Mouse (Mus musculus): ENCODE results near the gene Zbtb22.
A peak's percentile ranks its signal among the peaks of the same experiment; 100 is the strongest.

Zbtb22 gene

GRCm38 (mm10) chr17:33920282-33921097, 4.8 kb downstream of the Zbtb22 start:
- DNase-seq (ENCODE audit: low spot score) = peak; percentile 85

DNA sequence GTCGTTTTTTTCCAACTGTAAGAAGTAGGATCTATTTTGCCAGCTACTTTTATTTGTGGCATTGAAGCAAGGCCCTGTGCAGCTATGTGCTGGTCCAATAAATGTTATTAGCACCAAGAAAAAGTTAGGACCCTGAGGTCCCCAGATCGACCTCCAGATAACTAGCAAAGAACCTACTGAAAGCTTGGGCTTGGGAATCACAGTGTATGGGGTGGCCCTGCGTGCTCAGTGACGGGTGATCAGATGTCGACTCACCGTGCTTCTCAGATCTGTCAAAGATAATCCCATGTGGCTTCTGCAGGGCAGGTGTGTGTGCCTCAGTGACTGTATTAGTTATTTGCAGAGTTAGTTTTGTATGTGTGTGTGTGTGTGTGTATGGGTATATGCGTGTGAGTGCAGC, 5.7 kb downstream of the Zbtb22 start:
- no peak for DNase-seq (ENCODE audit: low spot score)

DNA sequence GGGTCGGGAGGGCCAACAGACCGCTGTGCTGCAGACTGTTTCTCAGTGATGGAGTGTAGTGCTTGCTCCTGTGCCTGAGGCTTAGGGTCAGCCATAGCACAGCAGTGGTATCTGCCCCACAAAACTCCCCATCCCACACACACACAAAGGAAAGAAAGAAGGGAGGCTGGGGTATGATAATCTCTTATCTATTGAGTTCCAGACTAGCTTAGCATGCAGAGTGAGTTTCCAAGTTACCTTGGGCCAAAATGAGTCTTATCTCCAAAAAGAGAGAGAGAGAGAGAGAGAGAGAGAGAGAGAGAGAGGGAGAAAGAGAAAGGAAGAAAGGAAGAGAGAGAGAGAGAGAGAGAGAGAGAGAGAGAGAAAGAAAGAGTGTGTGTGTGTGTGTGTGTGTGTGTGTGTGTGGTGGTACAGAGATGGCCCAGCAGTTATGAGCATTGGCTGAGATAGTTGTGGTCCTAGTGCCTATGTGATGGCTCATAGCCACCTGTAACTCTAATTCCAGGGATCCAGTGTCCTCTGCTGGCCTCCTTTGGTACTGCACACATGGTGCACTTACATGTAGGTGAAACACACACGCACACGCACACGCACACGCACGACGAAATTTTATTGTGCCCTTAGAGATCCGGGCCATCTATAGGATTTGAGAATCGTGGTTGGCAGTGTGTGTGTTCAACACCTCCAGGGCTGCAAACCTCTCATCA, 9.0 kb downstream of the Zbtb22 start:
- no peak for DNase-seq (ENCODE audit: low spot score)

- no peak for DNase-seq (ENCODE audit: low spot score)
Measured at GRCm38 (mm10) chr17:33925406-33926116, 9.9 kb downstream of the Zbtb22 start.

DNA sequence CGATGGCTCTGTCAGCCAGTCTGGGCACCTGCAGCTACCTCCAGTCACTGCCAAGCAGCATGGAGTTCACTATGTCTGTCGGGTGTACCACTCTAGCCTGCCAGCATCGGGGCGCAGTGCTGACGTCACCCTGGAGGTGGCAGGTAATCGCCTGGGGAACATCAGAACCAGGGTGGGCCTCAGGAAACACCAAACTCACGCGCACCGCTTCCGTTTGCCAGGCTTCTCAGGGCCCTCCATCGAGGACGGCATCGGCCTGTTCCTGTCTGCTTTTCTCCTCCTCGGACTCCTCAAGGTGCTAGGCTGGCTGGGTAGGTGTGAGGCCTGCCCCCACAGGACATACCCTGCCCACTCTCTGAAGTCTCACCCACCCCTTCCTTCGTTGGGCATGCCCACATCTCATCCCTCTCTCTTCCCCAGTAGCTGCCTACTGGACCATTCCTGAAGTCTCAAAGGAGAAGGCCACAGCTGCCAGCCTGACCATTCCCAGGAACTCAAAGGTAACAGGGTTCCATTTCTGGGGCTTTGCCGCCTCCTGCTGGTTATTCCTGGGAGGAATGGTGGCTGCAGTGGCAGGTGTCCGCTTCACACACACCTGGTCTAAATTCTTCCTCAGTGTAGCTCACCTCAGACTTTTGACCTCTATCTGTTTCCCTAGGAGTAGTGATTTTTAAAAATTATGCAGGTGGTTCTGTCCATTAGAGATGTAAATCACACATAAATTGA, 10.7 kb downstream of the Zbtb22 start:
- DNase-seq (ENCODE audit: low spot score) = no peak

GRCm38 (mm10) chr17:33928251-33928947, 12.7 kb downstream of the Zbtb22 start:
- no peak for DNase-seq (ENCODE audit: low spot score)

DNA sequence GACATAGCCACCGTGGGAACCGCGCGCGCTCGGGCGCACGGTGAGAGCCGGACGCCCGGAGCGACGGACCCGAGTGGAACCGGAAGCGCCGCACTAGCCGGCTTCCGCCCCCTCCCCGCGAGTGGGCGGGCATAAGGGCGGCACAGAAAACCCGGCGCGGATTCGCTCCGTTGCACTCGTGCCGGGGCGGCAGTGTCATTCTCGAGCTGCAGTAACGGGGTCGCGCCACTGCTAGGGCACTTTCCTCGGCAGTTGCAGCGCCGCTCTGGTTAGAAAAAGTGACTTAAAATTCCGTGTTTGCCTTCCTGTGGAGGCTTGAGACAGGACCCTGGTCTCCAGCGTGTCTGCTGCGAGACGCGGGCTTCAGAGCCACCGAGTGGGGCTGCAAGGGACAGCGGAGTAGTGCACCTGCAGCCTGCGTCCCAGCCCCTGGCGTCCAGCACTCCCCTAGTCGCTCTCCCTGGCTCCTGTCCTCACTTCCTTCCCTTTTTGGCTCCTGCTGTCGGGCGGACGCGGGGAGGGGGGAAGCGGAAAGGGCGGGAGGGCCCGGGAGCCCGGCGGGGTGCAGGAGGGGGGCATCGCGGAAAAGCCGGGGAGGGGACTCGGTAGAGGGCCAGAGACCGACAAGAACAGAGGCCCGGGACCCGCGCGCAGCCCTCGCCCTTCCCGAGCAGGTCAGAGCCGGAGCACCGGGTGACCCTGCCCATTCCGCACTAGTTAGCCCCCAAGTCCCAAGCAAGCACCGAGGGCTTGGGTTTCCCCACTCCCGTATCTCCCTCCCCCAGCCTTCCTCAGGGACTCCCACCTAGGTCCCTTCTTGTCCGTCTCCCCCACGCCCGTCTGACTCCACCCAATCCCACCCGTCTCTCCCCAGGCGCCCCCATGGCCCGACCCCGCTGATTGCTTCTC, 13.9 kb downstream of the Zbtb22 start, which contains the start of gene Rgl2:
Gene Rgl2 (plus strand): TSS at position 173 of the 909 bp plus-strand sequence.
- peak; percentile 91 for DNase-seq (ENCODE audit: low spot score)

GRCm38 (mm10) chr17:33930280-33931158, 14.8 kb downstream of the Zbtb22 start:
- peak; percentile 76 for DNase-seq (ENCODE audit: low spot score)

DNA sequence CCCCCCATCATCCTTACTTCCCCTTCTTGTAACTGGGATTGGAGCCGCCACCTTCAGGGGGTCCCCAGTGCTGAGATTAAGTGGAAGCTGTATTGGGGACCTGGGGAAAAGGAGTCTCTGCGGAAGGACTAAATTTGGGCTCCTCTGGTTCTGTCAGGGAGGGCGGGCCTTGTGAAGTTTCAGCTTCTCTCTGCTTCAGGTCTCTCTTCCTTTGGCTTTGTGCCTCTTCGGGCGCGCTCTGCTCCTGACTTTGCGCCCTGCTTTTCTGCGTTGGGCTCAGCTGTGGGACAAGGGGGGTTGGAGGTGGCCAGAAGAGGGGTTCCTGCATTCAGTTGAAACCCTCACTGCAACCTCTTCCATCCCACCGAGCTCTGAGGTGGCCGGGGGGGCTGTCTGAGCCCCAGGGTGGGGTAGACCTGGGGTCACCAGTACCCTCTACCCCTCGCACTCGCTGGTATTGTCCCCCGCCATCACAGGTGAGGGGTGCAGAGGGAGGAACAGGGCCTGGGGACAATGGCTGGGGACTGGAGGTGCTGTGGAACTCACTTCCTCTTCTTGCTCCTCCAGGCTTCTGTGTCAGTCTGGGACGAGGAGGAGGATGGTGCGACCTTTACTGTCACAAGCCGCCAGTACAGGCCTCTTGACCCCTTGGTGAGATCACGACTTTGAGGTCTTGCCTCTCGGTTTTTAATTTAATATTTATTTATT, 15.6 kb downstream of the Zbtb22 start:
- no peak for DNase-seq (ENCODE audit: low spot score)

DNA sequence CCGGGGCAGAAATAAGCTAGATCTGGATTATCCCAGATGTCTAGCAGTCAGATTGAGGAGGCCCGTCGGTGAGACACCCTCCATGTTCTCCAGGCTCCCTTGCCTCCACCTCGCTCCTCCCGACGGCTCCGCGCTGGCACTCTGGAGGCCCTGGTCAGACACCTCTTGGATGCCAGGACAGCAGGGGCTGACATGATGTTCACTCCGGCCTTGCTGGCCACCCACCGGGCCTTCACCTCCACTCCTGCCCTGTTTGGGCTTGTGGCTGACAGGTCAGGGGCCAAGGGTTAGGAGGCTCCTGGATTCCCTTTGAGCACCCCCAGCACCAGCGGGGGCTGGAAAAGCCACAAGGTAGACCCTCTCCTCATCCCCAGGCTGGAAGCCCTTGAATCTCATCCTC, 16.2 kb downstream of the Zbtb22 start:
- no peak for DNase-seq (ENCODE audit: low spot score)

GRCm38 (mm10) chr17:33932448-33932847, 16.7 kb downstream of the Zbtb22 start:
- DNase-seq (ENCODE audit: low spot score) = no peak

- no peak for DNase-seq (ENCODE audit: low spot score)
Measured at GRCm38 (mm10) chr17:33932970-33933369, 17.3 kb downstream of the Zbtb22 start.

DNA sequence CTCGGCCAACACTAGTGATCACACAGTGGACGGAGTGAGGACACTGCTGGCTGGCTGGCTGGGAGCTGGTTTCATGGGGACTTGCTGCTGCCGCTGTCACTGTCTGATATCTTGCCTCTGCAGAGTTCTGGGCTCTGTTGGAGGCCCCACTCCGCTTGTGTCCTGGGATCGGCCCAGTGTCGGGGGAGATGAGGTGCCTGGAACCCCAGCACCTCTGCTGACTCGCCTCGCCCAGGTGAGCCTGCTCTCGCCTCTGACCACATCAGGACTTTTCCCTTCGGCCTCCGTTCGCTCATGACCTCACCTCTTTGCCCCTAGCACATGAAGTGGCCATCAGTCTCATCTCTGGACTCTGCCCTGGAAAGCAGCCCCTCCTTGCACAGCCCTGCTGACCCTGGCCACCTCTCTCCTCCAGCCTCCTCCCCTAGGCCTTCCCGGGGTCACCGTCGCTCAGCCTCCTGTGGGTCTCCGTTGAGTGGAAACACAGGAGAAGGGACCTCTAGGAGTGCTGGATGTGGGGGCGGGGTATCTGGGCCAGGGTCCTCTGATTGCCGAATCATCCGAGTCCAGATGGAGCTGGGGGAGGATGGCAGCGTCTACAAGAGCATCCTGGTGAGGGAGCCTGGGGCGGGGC, 19.8 kb downstream of the Zbtb22 start:
- no peak for DNase-seq (ENCODE audit: low spot score)

GRCm38 (mm10) chr17:33936993-33937392, 21.3 kb downstream of the Zbtb22 start:
- no peak for DNase-seq (ENCODE audit: low spot score)

- DNase-seq (ENCODE audit: low spot score) = no peak
Measured at GRCm38 (mm10) chr17:33938783-33939182, 23.1 kb downstream of the Zbtb22 start.

DNA sequence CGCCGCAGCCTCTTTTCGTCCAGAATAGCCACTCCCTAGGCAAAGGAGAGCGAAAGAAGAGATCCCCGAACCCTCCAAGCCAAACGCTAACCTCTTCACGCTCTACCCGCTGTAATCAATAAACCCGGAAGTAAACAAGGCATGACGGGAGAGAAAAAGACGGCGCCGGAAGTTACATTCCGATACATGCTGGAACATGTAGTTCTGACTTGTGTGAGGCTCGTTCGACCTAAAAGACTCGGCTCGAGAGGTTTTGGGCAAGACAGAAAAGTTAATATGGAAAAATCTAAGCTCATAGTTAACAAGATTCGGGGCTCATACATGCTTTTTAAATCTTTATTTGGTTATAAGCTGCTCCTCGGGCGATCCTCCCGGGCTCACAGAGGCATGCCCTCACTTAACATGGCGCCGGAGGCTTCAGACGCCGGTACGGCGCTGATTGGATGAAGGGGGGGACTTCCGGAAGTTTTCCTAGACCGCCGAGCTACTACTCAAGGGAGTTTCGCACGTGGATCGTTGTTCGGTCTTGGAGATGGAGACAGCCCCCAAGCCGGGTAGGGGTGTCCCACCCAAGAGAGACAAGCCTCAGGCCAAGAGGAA, 24.6 kb downstream of the Zbtb22 start, which contains the start of the genes Pfdn6 and Wdr46:
Gene Pfdn6 (minus strand): TSS at position 138 of the 600 bp plus-strand sequence.
Gene Wdr46 (plus strand): TSS at position 455 of the 600 bp plus-strand sequence.
- peak; percentile 86 for DNase-seq (ENCODE audit: low spot score)

DNA sequence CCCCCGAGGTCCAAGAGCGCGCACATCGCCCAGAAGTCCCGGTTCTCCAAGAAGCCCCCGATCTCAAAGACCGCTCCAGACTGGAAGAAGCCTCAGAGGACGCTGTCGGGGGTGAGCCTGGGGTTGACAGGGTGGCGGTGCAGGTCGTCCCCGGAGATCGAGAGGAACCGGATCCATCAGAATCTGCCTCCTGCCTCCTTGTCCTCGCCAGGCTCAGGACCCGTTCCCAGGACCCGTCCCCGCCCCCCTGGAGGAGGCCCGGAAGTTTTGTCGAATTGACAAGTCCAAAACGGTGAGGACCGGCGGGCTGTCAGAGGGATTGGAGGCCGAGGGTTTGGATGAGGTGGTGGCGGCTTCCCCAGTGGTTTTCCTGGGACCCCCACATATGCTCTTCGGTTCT, 25.3 kb downstream of the Zbtb22 start:
- DNase-seq (ENCODE audit: low spot score) = no peak

GRCm38 (mm10) chr17:33941381-33941780, 25.7 kb downstream of the Zbtb22 start:
- DNase-seq (ENCODE audit: low spot score) = no peak

Measured in layer of hippocampus, adult 11-12 months (tissue).